Mouse (Mus musculus) limb, embryonic 14.5 days (tissue): ENCODE measurements at regions not wholly inside any gene's neighbourhood (a gene's known extent, or its start where the extent isn't known, plus 50 kb on each side); places are given as distances from the start of the nearest gene placed in this dataset.

Experiments used
- ATAC-seq: fragments of 200-750 bp; cut with Nextera tagmentation; 2 replicates; pipeline ENCODE4 v1.8.0; 2017; ENCODE audit warnings: low read depth, moderate number of reproducible peaks, moderate TSS enrichment; ENCODE audit not compliant: low FRiP score
- DNase-seq: peaks from one replicate; pipeline ENCODE4 v3.0.0-alpha.2; 2015; ENCODE audit warnings: low spot score
- H3K27ac ChIP-seq: fragments of 300-500 bp; sonication (generic); replicated peaks from 2 replicates; pipeline ENCODE4 v1.5.1; 2014; ENCODE audit warnings: low read depth, mild to moderate bottlenecking, low read length, moderate library complexity, mixed read lengths
- H3K27me3 ChIP-seq: fragments of 300-500 bp; sonication (generic); 2 replicates; pipeline ENCODE4 v1.6.1; 2014; ENCODE audit warnings: low read length, mixed read lengths; ENCODE audit not compliant: control insufficient read depth, insufficient read depth
- H3K36me3 ChIP-seq: fragments of 300-500 bp; sonication (generic); 2 replicates; pipeline ENCODE4 v1.6.1; 2014; ENCODE audit warnings: mild to moderate bottlenecking, low read length, moderate library complexity, mixed read lengths; ENCODE audit not compliant: control insufficient read depth, insufficient read depth
- H3K4me1 ChIP-seq: fragments of 300-500 bp; sonication (generic); 2 replicates; pipeline ENCODE4 v1.6.1; 2014; ENCODE audit warnings: antibody characterized with exemption, low read length, mixed read lengths; ENCODE audit not compliant: control insufficient read depth, insufficient read depth
- H3K4me2 ChIP-seq: fragments of 300-500 bp; sonication (generic); replicated peaks from 2 replicates; pipeline ENCODE4 v1.6.1; 2014; ENCODE audit warnings: low read depth, mild to moderate bottlenecking, low read length, moderate library complexity; ENCODE audit not compliant: severe bottlenecking
- H3K4me3 ChIP-seq: fragments of 300-500 bp; sonication (generic); replicated peaks from 2 replicates; pipeline ENCODE4 v1.5.1; 2014; ENCODE audit warnings: low read length
- H3K9ac ChIP-seq: fragments of 300-500 bp; sonication (generic); 2 replicates; pipeline ENCODE4 v1.6.1; 2014; ENCODE audit warnings: mild to moderate bottlenecking, low read depth, low read length, moderate library complexity; ENCODE audit not compliant: severe bottlenecking
- H3K9me3 ChIP-seq: fragments of 300-500 bp; sonication (generic); 2 replicates; pipeline ENCODE4 v1.6.1; 2016; ENCODE audit warnings: low read length; ENCODE audit not compliant: control insufficient read depth
- POLR2A ChIP-seq: fragments of 200-500 bp; IDR thresholded peaks from 2 replicates; pipeline ENCODE4 v1.8.0; 2012; ENCODE audit warnings: inconsistent platforms, mild to moderate bottlenecking, moderate library complexity, borderline replicate concordance; ENCODE audit not compliant: insufficient read depth, insufficient read length; ENCODE audit errors: extremely low read depth
- WGBS: fragments of 180-500 bp; shearing (Covaris S2); extraction: QIAGEN DNeasy Blood & Tissue Kit; methylation state at CpG from one replicate; pipeline ENCODE4 v1.1.7; 2014; 5-methylcytosine and 5-hydroxymethylcytosine counted together

- Histone ChIP-seq H3K36me3 (no peaks in the 10 kb centered on the region), H3K27ac (peak overlapping the region; percentile 34), H3K27me3 (no peaks in the 10 kb centered on the region), H3K4me3 (no peak overlapping the region), H3K9ac (no peak overlapping the region), H3K4me2 (no peak overlapping the region), H3K4me1 (peaks cover 17% of the 10 kb centered on the region), H3K9me3 (no peaks in the 10 kb centered on the region)
- no peak for TF ChIP-seq POLR2A
- DNase-seq (peak; percentile 81), ATAC-seq (peak; percentile 84)
- WGBS: 13% methylated on average over 12 of the region's 12 CpGs
These were observed 81.1 kb upstream of the Fggy start for GRCm38 (mm10) chr4:95476071-95476724.

- no peak for DNase-seq
- no peak overlapping the region for H3K4me2 ChIP-seq
- H3K9me3 ChIP-seq: no peaks in the 10 kb centered on the region
- H3K27me3 ChIP-seq: no peaks in the 10 kb centered on the region
- H3K9ac ChIP-seq: no peak overlapping the region
- TF ChIP-seq POLR2A: no peak
- no peak overlapping the region for H3K4me3 ChIP-seq
- no peak for ATAC-seq
- H3K36me3 ChIP-seq: no peaks in the 10 kb centered on the region
- 77% methylated on average over 6 of the region's 6 CpGs for WGBS
- no peak overlapping the region for H3K27ac ChIP-seq
- H3K4me1 ChIP-seq: no peaks in the 10 kb centered on the region
These were observed 73.7 kb upstream of the Fggy start for GRCm38 (mm10) chr4:95483571-95483970.

- Histone ChIP-seq H3K27me3 (no peaks in the 10 kb centered on the region), H3K4me1 (no peaks in the 10 kb centered on the region), H3K9ac (no peak overlapping the region), H3K9me3 (no peaks in the 10 kb centered on the region), H3K4me3 (no peak overlapping the region), H3K27ac (no peak overlapping the region), H3K36me3 (no peaks in the 10 kb centered on the region), H3K4me2 (no peak overlapping the region)
- TF ChIP-seq POLR2A: no peak
- no peak for ATAC-seq
- no peak for DNase-seq
- WGBS: 82% methylated on average over 7 of the region's 7 CpGs
These were observed 70.0 kb upstream of the Fggy start for GRCm38 (mm10) chr4:95487323-95487722.

GRCm38 (mm10) chr4:95487969-95488368 lies 69.3 kb upstream of the Fggy start:
- WGBS: 72% methylated on average over 1 of the region's 1 CpGs
- Histone ChIP-seq H3K9me3 (no peaks in the 10 kb centered on the region), H3K27me3 (no peaks in the 10 kb centered on the region), H3K36me3 (no peaks in the 10 kb centered on the region), H3K4me2 (no peak overlapping the region), H3K4me3 (no peak overlapping the region), H3K9ac (no peak overlapping the region), H3K4me1 (no peaks in the 10 kb centered on the region), H3K27ac (no peak overlapping the region)
- TF ChIP-seq POLR2A: no peak
- no peak for DNase-seq
- ATAC-seq: no peak

GRCm38 (mm10) chr4:95489059-95489458 lies 68.2 kb upstream of the Fggy start:
- Histone ChIP-seq H3K27me3 (no peaks in the 10 kb centered on the region), H3K4me2 (no peak overlapping the region), H3K9ac (no peak overlapping the region), H3K4me3 (no peak overlapping the region), H3K27ac (no peak overlapping the region), H3K36me3 (no peaks in the 10 kb centered on the region), H3K4me1 (no peaks in the 10 kb centered on the region), H3K9me3 (no peaks in the 10 kb centered on the region)
- TF ChIP-seq POLR2A: no peak
- ATAC-seq: no peak
- DNase-seq: no peak
- 24% methylated on average over 2 of the region's 2 CpGs for WGBS

GRCm38 (mm10) chr4:95500265-95500664 lies 57.0 kb upstream of the Fggy start:
- Histone ChIP-seq H3K27me3 (no peaks in the 10 kb centered on the region), H3K36me3 (no peaks in the 10 kb centered on the region), H3K9me3 (no peaks in the 10 kb centered on the region), H3K9ac (no peak overlapping the region), H3K4me3 (no peak overlapping the region), H3K4me1 (0 out of 2 replicates have a peak, but pooled peaks cover 4% of the 10 kb centered on the region), H3K4me2 (no peak overlapping the region), H3K27ac (no peak overlapping the region)
- TF ChIP-seq POLR2A: no peak
- ATAC-seq (no peak), DNase-seq (peak; percentile 9)
- 79% methylated on average over 3 of the region's 3 CpGs for WGBS
